Mouse (Mus musculus) bone marrow macrophage, adult 2 months (primary cell): ENCODE results near the gene Ms4a10.

Source experiments
- CTCF ChIP-seq: IDR thresholded peaks from 2 replicates; pipeline ENCODE4 v1.5.1; 2012; ENCODE audit warnings: low read depth, mild to moderate bottlenecking, low read length, moderate library complexity
- POLR2A ChIP-seq: IDR thresholded peaks from 2 replicates; pipeline ENCODE4 v1.6.1; 2012; ENCODE audit warnings: mild to moderate bottlenecking, low read depth, low read length, borderline replicate concordance

DNA sequence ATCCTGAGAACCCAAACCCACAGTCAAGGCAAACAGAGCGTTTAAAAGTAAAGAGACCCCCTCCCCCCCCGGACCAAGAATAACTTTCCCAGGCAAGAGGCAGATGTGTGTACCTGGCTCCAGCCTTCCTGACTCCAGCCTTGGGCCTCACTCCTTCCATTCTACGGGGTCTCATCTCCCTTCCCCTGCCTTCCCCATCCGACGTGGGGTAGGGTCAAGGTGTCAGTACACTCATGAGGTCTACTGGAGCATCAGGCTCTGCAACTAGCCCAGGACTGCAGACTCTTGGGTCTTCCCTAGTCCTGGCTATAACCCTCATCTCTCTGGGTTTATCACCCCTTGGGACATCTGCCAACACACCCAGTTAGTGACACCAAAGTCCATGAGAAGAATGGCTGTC is 5.7 kb upstream of the Ms4a10 start:
- TF ChIP-seq POLR2A (no peak), CTCF (no peak)
